Comparison of ENCODE assay signal across 9 mouse cellular contexts in genomic region chr7:112720143-112720988, GRCm38 (mm10). TPM values are rescaled to one million over a fixed set of nuclear protein-coding genes. Genes with fewer than 3 reads are reported as not detected.
DNase-seq lines count a peak whose midpoint lies in the region; ATAC-seq lines count a peak whose summit lies in the region.
"Had no signal": no experiment of that assay in that cellular context is flagged by ENCODE, and none has a peak within 500 bp of the region (broad histone marks: within the 10 kb centered on the region; RNA-seq: fewer than 3 reads in every experiment).

No protein-coding gene starts in this region.

- peak; percentile 77 for ATAC-seq in embryonic facial prominence, embryonic 13.5 days (ENCODE audit: insufficient number of reproducible peaks, insufficient read depth, low FRiP score, low TSS enrichment, low read depth)
- ATAC-seq in heart, embryonic 16.5 days (replicated peaks; ENCODE audit: extremely low read depth, insufficient read depth, low FRiP score): peak; percentile 74
- no peak for ATAC-seq in monocyte, adult 5-6 weeks (replicated peaks; ENCODE audit: insufficient number of reproducible peaks, low FRiP score, low TSS enrichment, poor library complexity, severe bottlenecking)

- no peaks in the 10 kb centered on the region for H3K36me3 ChIP-seq in embryonic facial prominence, embryonic 13.5 days
- no peaks in the 10 kb centered on the region for H3K36me3 ChIP-seq in heart, embryonic 16.5 days (ENCODE audit: control insufficient read depth, insufficient read depth)

- H3K4me3 ChIP-seq in embryonic facial prominence, embryonic 13.5 days: peak overlapping the region; percentile 12; the same call in 1 of the 2 replicates
- peak overlapping the region; percentile 28 for H3K4me3 ChIP-seq in heart, embryonic 16.5 days (ENCODE audit: low read length)

- no peaks in the 10 kb centered on the region for H3K9me3 ChIP-seq in embryonic facial prominence, embryonic 13.5 days
- H3K9me3 ChIP-seq in heart, embryonic 16.5 days (replicated peaks; ENCODE audit: control insufficient read depth, low read length): no peaks in the 10 kb centered on the region

- H3K27me3 ChIP-seq in embryonic facial prominence, embryonic 13.5 days: no peaks in the 10 kb centered on the region
- H3K27me3 ChIP-seq in heart, embryonic 16.5 days (ENCODE audit: control insufficient read depth, insufficient read depth, low read length): no peaks in the 10 kb centered on the region

- DNase-seq in testis, postnatal 10 days (ENCODE audit: low spot score): peak; percentile 54
- no peak for DNase-seq in testis, postnatal 14 days (ENCODE audit: low spot score)
- DNase-seq in kidney, postnatal 25 days: peak; percentile 57 to 69
- DNase-seq in lung, adult 18-20 months: peak; percentile 73 to 85
- DNase-seq in right cerebral cortex, adult 18-20 months: peak; percentile 73

- WGBS in embryonic facial prominence, embryonic 13.5 days: 7% methylated on average over 23 of the region's 23 CpGs
- WGBS in heart, embryonic 16.5 days: 6% methylated on average over 23 of the region's 23 CpGs

- H3K9ac ChIP-seq in embryonic facial prominence, embryonic 13.5 days: peak overlapping the region; percentile 52
- H3K9ac ChIP-seq in heart, embryonic 16.5 days (ENCODE audit: low read length): peak overlapping the region; percentile 6

- H3K4me2 ChIP-seq in embryonic facial prominence, embryonic 13.5 days: peak overlapping the region; percentile 54
- H3K4me2 ChIP-seq in heart, embryonic 16.5 days (ENCODE audit: low read depth, low read length): peak overlapping the region; percentile 60

- peak overlapping the region; percentile 71 for H3K27ac ChIP-seq in embryonic facial prominence, embryonic 13.5 days
- H3K27ac ChIP-seq in heart, embryonic 16.5 days (ENCODE audit: low read length): peak overlapping the region; percentile 56

- peaks cover 35% of the 10 kb centered on the region for H3K4me1 ChIP-seq in embryonic facial prominence, embryonic 13.5 days
- H3K4me1 ChIP-seq in heart, embryonic 16.5 days (ENCODE audit: control insufficient read depth, insufficient read depth, low read length): peaks cover 62% of the 10 kb centered on the region

RNA-seq across cellular contexts. Expression of gene Tead1, which starts 41.2 kb away (rescaled TPM):
- 44.5 and 44.9 TPM in 2 replicates for polyA plus RNA-seq in embryonic facial prominence, embryonic 13.5 days (2015; fragmentation: Nextera tagmentation; extraction: Ambion mirVana)
- polyA plus RNA-seq in heart, embryonic 16.5 days (2015; fragmentation: Nextera tagmentation; extraction: Ambion mirVana): 19.4 and 24.8 TPM in 2 replicates
- total RNA-seq in monocyte, adult 5-6 weeks (2017): not detected in 3 replicates
- total RNA-seq: MEL had no signal
